Mouse (Mus musculus): ENCODE results near the gene Gm10271. TPM values are rescaled to one million over a fixed set of nuclear protein-coding genes. Genes with fewer than 3 reads are reported as not detected.
A peak's percentile ranks its signal among the peaks of the same experiment; 100 is the strongest.

Gene Gm10271
- polyA plus RNA-seq, 1 experiment = not detected

DNA sequence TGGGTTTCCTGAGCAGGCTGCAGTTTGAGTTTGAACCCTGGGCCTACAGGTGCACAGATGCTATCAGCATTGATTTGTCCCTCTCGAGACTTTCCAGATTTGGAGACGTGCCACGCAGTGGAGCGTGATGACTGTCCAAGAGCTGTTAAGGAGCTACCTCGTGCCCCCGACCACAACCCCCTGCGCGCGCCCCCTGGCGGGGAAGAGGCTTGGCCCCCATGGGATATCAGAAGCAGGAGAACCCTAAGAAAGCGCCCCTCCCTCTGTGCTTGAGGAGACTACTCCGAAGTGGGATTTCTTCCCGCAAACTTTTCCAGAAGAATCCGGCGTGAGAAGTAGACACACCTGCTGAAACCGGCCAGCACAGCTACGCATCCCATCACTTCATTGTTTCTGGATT lies 9.6 kb downstream of the Gm10271 start:
- Histone ChIP-seq H3K36me3 (ENCODE audit: control insufficient read depth, insufficient read depth, low read length) (no peaks in the 10 kb centered on the region), H3K27me3 (replicated peaks; ENCODE audit: control insufficient read depth, insufficient read depth, low read length) (no peaks in the 10 kb centered on the region), H3K4me3 (ENCODE audit: insufficient read depth, low read depth, low read length) (no peak overlapping the region), H3K27ac (ENCODE audit: insufficient read depth, low read depth, low read length) (no peak overlapping the region), H3K4me1 (ENCODE audit: control insufficient read depth, insufficient read depth, low read length) (peaks cover 15% of the 10 kb centered on the region)
- WGBS = 58% methylated on average over 17 of the region's 17 CpGs
- no peak for TF ChIP-seq POLR2A (IDR thresholded peaks at IDR 0.05; ENCODE audit: low read depth, low read length)
- no peak for TF ChIP-seq CTCF (conservative IDR thresholded peaks at IDR 0.05; ENCODE audit: insufficient read depth, insufficient read length, low read depth, low read length)
- no peak for DNase-seq

DNA sequence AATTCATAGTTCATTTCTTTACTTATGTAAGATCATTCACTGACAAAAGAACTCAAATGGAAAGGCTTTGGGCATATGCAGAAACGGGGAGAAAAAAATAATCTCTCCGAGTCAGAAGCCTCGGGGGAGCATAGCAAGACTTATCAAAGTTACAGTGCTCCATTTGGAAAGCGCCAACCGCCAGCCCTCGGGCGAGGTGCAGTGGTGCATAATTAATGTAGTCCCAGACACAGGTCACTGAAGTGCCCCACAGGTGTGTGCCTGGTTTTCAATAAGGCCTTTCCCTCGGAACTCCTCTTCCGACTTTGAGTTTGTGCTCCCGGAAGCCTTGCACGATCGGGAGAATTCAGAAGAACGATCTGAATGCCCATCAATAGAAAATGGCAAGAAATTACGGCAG lies 10.3 kb downstream of the Gm10271 start:
- Histone ChIP-seq H3K36me3 (ENCODE audit: control insufficient read depth, insufficient read depth, low read length) (no peaks in the 10 kb centered on the region), H3K27ac (ENCODE audit: insufficient read depth, low read depth, low read length) (0 out of 2 replicates have a peak overlapping the region, but pooled peaks have one; percentile 24)
- no peak for TF ChIP-seq POLR2A (IDR thresholded peaks at IDR 0.05; ENCODE audit: low read depth, low read length)
- TF ChIP-seq CTCF (conservative IDR thresholded peaks at IDR 0.05; ENCODE audit: insufficient read depth, insufficient read length, low read depth, low read length) = no peak

DNA sequence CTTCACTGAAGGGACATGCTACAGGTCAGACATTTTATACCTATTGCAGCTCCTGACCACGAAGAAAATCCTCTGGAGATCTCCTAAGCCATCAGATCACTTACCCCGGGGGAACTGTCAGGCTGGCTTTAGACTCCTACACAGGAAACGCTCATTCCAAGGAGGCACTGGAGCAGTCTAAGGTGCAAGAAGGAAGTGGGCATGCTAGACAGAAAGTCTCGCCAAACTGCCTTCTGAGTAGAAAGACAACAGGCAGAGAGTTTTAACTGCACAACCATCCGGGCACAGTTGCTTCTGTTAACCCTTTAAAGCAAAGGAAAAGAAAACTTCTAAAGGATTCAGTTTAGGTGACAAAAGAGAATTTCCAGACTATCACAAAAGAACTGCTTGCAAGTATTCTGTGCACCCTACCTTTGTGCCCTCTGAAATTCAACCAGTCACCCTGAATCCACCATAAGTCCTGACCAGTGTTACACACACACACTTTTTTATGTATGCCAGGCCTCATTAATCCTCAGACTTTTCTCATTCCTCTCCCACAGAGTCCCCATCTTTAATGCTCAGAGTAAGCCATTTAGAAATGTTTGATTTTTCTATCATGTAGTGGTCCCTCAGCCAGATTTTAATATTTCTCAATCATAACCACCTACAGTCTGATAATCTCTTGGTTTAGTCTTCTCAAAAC lies 14.4 kb downstream of the Gm10271 start:
- H3K4me1 ChIP-seq (ENCODE audit: control insufficient read depth, insufficient read depth, low read length) = peaks cover 10% of the 10 kb centered on the region
- 5% methylated on average over 5 of the region's 5 CpGs for WGBS
- no peaks in the 10 kb centered on the region for H3K36me3 ChIP-seq (ENCODE audit: control insufficient read depth, insufficient read depth, low read length)
- H3K27ac ChIP-seq (ENCODE audit: insufficient read depth, low read depth, low read length) = 0 out of 2 replicates have a peak overlapping the region, but pooled peaks have one; percentile 40
- no peaks in the 10 kb centered on the region for H3K27me3 ChIP-seq (replicated peaks; ENCODE audit: control insufficient read depth, insufficient read depth, low read length)
- DNase-seq = peak; percentile 57
- no peak overlapping the region for H3K4me3 ChIP-seq (ENCODE audit: insufficient read depth, low read depth, low read length)
- TF ChIP-seq CTCF (conservative IDR thresholded peaks at IDR 0.05; ENCODE audit: insufficient read depth, insufficient read length, low read depth, low read length) = no peak
- no peak for TF ChIP-seq POLR2A (IDR thresholded peaks at IDR 0.05; ENCODE audit: low read depth, low read length)

More for the DNA sequence above, 10.3 kb downstream of the Gm10271 start:
- peak; percentile 52 for DNase-seq
- H3K4me1 ChIP-seq (ENCODE audit: control insufficient read depth, insufficient read depth, low read length) = peaks cover 12% of the 10 kb centered on the region
- H3K4me3 ChIP-seq (ENCODE audit: insufficient read depth, low read depth, low read length) = no peak overlapping the region
- H3K27me3 ChIP-seq (replicated peaks; ENCODE audit: control insufficient read depth, insufficient read depth, low read length) = no peaks in the 10 kb centered on the region
- 55% methylated on average over 14 of the region's 14 CpGs for WGBS

DNA sequence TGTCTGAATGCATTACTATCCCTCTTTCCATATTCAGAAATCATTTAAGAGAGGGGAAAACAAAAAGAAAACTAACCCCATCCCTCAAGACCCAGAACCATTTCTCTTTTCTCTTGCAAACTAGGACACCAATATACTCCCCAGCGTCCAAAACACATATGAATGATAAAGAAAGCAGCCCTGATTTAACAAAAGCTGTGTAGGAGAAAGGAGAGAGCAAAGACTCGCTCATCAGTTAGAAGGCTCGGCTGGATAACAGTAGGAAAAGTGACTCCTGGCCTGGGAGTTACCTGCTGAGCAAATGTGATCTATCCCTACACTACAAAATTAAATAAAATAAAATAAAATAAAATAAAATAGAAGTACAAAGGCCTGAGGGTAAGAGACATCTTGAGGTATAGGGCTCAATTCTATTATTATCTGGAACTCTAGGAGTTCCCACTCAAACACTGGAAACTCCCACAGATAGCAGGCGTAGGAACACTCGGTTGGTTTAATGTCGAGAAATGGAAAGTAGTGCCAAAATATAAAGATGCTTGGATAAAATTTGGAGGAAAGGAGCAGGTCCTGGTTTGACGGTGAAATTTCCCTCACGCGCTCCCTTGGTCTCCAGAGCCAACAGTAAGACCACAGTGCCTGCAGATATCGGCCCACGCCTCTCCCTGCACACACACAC lies 15.8 kb downstream of the Gm10271 start:
- TF ChIP-seq POLR2A (IDR thresholded peaks at IDR 0.05; ENCODE audit: low read depth, low read length) = no peak
- no peak for TF ChIP-seq CTCF (conservative IDR thresholded peaks at IDR 0.05; ENCODE audit: insufficient read depth, insufficient read length, low read depth, low read length)
- H3K4me3 ChIP-seq (ENCODE audit: insufficient read depth, low read depth, low read length) = no peak overlapping the region
- WGBS = 94% methylated on average over 11 of the region's 11 CpGs
- no peaks in the 10 kb centered on the region for H3K36me3 ChIP-seq (ENCODE audit: control insufficient read depth, insufficient read depth, low read length)
- H3K27me3 ChIP-seq (replicated peaks; ENCODE audit: control insufficient read depth, insufficient read depth, low read length) = no peaks in the 10 kb centered on the region
- no peak for DNase-seq
- no peak overlapping the region for H3K27ac ChIP-seq (ENCODE audit: insufficient read depth, low read depth, low read length)
- H3K4me1 ChIP-seq (ENCODE audit: control insufficient read depth, insufficient read depth, low read length) = peaks cover 2% of the 10 kb centered on the region; the same call in 1 of the 2 replicates

DNA sequence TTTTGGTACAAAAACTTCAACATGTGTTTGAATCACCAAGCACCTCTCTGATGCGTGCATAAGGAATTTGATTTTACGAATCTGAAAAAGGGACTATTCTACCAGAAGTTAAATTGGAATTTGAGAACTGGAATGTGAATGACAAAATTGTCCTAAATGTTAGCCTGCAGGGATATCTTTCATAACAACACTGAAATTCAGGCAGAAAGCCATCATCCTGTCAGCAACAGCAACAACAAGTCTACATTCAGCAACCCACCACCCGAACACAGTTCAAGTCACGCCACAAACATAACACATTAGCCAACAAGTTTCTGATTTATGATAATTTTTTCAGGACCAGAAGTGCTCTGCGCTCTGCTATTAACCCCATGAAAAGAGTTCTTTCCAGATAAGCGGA lies 17.2 kb downstream of the Gm10271 start:
- no peak overlapping the region for H3K4me3 ChIP-seq (ENCODE audit: insufficient read depth, low read depth, low read length)
- no peak overlapping the region for H3K27ac ChIP-seq (ENCODE audit: insufficient read depth, low read depth, low read length)
- peaks cover 2% of the 10 kb centered on the region; the same call in 1 of the 2 replicates for H3K4me1 ChIP-seq (ENCODE audit: control insufficient read depth, insufficient read depth, low read length)
- H3K27me3 ChIP-seq (replicated peaks; ENCODE audit: control insufficient read depth, insufficient read depth, low read length) = no peaks in the 10 kb centered on the region
- H3K36me3 ChIP-seq (ENCODE audit: control insufficient read depth, insufficient read depth, low read length) = no peaks in the 10 kb centered on the region
- 93% methylated on average over 6 of the region's 6 CpGs for WGBS
- TF ChIP-seq POLR2A (IDR thresholded peaks at IDR 0.05; ENCODE audit: low read depth, low read length) = no peak
- TF ChIP-seq CTCF (conservative IDR thresholded peaks at IDR 0.05; ENCODE audit: insufficient read depth, insufficient read length, low read depth, low read length) = no peak
- DNase-seq = no peak

DNA sequence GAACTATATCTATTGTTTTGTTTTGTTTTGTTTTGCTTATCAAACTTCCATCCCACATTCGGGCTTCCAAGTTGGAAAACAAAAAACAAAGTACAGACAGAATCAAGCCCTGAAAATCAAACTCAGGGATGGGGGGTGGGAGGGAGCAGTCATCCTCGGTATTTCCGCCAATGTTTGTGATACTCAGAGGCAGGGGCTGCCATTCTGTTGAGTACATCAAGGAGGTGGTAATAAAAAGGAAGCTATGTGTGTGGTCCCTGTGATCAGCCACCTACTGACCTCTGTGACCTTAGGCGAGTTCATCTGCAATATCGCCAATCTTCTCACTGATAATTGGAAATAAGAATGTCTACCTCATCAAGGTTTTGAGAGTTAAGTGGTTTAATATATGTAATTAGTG lies 21.5 kb downstream of the Gm10271 start:
- no peak for DNase-seq
- peak overlapping the region; percentile 43 for H3K4me3 ChIP-seq (ENCODE audit: insufficient read depth, low read depth, low read length)
- H3K27ac ChIP-seq (ENCODE audit: insufficient read depth, low read depth, low read length) = peak overlapping the region; percentile 63
- no peaks in the 10 kb centered on the region for H3K36me3 ChIP-seq (ENCODE audit: control insufficient read depth, insufficient read depth, low read length)
- 19% methylated on average over 5 of the region's 5 CpGs for WGBS
- TF ChIP-seq CTCF (conservative IDR thresholded peaks at IDR 0.05; ENCODE audit: insufficient read depth, insufficient read length, low read depth, low read length) (no peak), POLR2A (IDR thresholded peaks at IDR 0.05; ENCODE audit: low read depth, low read length) (no peak)
- H3K4me1 ChIP-seq (ENCODE audit: control insufficient read depth, insufficient read depth, low read length) = peaks cover 3% of the 10 kb centered on the region; the same call in 1 of the 2 replicates
- no peaks in the 10 kb centered on the region for H3K27me3 ChIP-seq (replicated peaks; ENCODE audit: control insufficient read depth, insufficient read depth, low read length)
